Mouse (Mus musculus): ENCODE measurements around the gene Tomm6.
A peak's percentile ranks its signal among the peaks of the same experiment; 100 is the strongest.

Gene Tomm6

DNA sequence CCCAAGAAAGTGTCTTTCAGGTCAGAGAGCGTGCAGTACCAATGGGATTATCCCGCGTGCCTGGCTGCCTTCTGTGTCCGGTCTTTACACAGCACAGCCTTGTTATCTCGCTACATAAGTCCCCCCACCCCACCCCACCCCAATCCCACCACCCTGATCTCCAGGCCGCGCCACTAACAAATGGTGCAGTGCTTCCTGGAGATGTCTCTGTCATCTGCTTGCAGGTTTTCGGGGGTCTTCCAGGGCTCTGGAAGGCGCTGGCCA lies at the start of gene Tomm6:
Tomm6 (minus strand) TSS at position 43 of the 264 bp plus-strand sequence.
- no peak for DNase-seq (ENCODE audit: extremely low read depth, insufficient read length, low spot score)

DNA sequence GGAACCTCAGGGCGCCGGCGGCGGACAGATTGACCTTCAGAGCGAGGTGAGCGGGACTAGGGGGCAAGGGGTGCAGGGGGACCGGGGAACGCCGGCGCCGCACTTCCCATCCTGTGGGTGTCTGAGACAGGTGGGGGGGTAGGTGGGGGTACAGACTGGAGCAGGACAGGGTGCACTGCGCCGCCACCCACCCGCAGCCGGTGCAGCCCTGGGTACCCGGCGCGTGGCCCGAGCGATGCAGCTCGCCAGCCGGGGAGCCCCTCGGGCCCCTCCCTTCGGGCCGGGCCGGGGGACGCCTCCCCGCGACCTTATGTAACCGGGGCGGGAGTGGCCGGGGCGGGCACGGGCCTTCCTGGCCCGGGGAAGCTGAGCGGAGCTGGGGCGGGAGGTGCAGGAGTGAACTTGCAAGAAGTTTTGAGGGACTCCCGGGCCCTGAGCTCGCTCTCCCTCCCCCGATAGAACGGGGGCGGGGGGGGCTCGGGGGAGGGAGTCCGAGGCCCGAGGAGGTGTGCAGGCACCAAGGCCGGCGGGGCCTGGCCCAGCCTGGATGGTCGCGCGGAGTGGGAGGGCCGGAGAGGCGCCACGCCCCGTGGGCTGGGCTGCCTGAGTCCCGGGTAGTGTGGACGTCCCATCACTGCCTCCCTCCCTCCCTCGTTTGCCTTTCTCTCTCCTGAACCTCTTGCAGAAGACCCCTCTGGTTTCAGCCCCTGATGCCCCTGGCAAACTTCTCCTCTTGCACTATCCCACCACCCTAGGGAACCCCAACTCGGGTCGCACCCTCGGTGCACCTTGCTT lies 49.3 kb upstream of the Tomm6 start:
- peak; percentile 95 for DNase-seq (ENCODE audit: extremely low read depth, insufficient read length, low spot score)

DNA sequence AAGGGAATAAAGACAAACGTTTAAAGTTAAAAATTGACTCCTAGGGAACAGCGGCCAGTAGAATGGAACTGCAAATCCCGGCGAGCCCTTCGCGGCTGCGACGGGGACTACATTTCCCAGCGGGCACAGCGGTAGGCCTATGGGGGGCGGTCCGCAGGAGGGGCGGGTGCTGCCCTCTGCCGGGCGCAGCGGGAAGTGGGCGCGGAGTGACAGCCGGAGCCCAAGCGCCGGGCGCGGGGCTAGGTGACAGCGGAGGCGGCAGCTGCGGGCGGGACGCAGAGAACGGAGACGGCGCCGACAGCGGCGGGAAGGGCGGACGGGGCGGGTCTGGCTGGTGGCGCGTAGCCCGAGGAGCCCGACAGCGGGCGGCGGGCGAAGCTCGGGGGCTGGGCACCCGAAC lies 48.7 kb upstream of the Tomm6 start, which contains the start of gene Tfeb:
Tfeb (plus strand) TSS at position 175 of the 400 bp plus-strand sequence.
- DNase-seq (ENCODE audit: extremely low read depth, insufficient read length, low spot score), result peak; percentile 91

DNA sequence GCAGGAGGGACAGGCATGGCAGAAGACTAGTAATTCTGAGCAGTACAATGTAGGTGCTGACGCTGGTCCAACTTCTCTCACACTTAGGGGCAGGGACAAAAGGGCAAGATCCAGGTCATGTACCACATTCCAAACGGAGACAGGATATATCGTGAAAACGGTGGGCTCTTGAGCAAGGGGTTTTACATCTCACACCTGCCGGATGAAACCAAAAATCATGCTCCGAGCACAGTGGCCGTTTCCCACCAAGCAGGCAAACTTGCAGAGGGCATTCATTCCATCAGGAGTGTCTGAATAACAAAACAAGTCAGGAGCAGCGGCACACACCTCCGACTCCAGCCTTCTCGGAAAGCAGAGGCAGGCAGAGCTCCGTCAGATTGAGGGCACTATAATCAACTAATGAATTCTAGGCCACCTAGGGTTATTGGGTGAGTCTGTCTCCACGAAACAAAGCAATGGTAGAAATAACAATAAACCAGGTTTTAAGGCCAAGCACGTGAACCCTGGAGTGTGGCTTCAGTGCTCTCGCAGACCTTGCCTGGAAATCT lies 47.4 kb upstream of the Tomm6 start:
- no peak for DNase-seq (ENCODE audit: extremely low read depth, insufficient read length, low spot score)

DNA sequence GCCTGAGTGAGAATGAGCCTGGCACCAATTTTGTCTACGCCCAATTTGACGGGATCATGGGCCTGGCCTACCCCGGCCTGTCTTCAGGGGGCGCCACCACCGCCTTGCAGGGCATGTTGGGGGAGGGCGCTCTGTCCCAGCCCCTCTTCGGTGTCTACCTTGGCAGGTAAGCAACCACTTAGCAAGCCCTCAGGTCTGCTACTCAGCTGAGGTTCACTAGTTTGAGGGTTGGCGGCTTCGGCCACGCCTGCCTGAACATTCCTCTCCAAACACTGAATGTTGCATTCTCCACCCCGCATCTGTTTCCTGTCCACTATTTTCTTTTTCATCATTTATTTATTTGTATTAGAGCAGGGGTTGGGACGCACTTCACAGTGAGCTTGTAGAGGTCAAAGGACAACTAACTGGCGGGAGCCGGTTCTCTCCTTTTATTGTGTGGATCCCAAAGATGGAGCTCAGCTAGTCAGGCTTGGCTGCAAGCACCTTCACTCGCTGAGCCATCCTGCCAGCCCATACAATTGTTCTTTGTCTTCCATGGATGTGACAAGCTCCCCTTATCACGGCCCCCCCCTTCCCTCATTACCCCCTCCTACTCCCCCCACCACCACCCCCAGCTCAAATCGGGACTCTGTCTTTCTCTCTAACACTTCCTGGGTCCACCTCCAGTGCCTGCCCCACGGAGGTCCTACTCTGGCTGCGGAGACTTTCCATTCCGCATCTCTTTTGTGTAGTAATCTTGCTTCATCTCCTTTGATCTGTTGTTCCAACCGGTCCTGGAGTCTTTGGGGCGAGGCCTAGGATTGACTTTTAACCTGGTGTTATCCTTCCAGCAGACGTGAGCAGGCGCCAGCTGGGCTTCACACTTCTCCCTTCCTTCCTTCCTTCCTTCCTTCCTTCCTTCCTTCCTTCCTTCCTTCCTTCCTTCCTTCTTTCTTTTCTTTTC lies 42.7 kb upstream of the Tomm6 start:
- DNase-seq (ENCODE audit: extremely low read depth, insufficient read length, low spot score), result no peak

DNA sequence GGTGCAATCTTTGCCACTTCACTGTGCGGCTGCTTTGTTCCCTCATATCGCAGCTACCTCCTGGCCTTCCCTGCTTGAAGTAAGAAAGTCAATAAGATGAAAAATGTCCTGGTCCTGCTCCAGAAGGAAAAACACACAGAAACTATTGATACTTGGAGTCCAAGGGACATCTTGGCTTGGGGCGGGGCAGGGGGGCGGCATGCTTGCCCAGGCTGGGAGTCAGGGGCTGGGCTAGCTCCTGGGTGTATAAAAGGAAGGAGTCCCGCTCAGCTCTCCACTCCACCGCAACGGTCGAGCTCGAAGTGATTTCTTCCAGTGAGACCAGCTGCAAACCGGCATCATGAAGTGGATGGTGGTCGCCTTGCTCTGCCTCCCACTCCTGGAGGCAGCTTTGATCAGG lies 38.4 kb upstream of the Tomm6 start, which contains the start of gene Pgc:
Pgc (plus strand) TSS at position 277 of the 400 bp plus-strand sequence.
- no peak for DNase-seq (ENCODE audit: extremely low read depth, insufficient read length, low spot score)

DNA sequence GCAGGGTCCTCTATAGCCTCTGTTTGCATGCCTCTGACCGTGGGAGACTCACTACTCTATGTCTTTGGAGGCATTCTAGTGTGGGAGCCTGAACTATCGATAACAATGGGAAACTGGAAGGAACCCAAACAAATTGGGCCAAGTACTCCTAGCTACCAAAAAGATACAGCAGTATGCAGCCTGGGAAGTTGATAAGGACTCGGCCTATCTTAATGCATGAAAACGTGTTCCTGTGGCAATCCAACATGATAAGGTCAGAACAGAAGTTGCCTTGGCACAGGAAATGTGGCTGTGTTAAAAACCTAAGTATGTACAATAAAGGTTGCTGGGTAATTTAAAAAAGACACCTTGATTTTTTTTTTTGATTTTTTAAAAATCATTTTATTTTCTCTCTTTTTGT lies 33.0 kb upstream of the Tomm6 start:
- no peak for DNase-seq (ENCODE audit: extremely low read depth, insufficient read length, low spot score)

DNA sequence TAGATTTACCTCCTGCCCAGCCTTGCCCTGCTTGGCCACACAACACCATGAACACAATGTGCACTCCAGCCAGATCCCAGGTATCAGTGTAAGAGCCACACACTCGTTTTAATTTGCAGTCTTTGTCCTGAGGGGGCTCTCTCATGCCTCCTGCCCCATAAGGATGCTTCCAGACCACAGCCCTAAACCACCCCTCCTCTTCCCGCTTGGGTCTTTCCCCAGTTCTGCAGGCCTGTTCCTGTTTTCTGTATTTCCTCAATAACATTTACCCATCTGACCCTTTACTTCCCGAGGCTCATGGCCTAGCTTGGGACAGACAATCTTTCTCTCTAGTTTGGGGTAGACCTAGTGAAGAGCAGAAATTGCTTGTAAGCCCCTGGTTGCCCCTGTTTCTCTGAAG lies 26.9 kb upstream of the Tomm6 start:
- DNase-seq (ENCODE audit: extremely low read depth, insufficient read length, low spot score), result no peak

DNA sequence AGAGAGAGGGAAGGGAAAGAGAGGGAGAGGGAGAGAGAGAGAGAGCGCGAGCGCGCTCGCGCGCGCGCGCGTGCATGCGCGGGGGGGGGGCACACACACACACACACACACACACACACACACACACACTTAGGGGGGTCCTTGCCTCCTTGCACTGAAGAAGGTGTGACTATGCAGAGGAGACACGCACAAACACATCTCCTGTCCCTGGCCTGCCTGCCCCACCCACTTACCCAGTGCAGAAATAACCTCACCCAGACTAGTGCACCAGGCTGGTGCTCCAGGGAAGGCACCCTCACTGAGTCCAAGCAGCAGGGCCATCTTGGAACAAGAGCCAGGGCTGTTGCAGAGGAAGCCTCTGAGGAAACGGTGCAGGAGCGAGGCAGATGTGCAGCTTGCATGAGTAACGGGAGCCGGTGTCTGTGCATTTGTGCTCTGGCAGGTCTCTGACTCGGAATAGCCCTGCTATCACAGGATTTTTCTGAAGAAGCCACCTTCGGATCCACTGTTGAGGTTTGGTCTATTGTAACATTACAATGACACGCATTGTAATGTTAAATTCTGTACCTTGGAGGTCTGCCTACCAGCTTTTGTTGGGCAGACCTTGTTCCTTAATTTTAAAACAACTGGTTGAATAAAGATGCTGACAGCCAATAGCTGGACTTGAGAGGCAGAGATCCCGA lies 24.8 kb upstream of the Tomm6 start:
- DNase-seq (ENCODE audit: extremely low read depth, insufficient read length, low spot score), result no peak

DNA sequence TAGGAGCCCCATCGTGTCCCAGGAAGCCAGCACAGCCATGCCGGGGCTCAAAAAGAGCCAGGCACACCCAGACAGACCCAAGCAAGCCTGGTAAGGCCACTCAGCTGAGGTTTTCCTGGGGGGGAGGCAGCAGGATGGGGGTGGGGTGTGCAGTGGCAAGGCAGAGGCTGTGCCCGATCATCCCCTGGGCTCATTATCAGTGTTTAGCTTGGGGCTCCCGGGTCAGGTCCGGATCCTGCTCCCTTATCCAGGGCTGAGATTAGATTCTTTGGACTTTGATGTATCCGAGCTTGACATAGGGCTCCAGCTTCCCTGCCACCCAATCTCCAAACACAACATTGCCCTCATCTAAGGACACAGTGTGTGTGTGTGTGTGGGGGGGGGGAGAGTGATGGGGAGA lies 23.7 kb upstream of the Tomm6 start:
- no peak for DNase-seq (ENCODE audit: extremely low read depth, insufficient read length, low spot score)

DNA sequence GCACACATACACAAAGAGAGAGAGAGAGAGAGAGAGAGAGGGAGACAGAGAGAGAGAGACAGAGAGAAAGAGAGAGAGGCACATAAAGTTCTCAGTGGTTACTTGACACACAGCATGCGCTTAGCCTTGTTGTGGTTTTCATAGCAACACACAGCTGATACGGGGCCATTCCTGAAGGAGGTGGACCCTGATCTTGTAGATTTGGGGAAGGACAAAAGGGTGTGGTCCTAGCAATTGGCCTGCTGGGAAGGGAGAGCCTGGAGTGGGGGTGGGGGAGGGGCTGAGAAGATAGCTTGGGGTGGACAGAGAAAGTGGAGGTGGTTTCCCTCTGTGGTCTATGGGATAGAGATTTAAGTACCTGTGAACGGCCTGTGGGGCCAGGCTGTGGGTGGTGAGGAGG lies 21.9 kb upstream of the Tomm6 start:
- DNase-seq (ENCODE audit: extremely low read depth, insufficient read length, low spot score), result no peak

DNA sequence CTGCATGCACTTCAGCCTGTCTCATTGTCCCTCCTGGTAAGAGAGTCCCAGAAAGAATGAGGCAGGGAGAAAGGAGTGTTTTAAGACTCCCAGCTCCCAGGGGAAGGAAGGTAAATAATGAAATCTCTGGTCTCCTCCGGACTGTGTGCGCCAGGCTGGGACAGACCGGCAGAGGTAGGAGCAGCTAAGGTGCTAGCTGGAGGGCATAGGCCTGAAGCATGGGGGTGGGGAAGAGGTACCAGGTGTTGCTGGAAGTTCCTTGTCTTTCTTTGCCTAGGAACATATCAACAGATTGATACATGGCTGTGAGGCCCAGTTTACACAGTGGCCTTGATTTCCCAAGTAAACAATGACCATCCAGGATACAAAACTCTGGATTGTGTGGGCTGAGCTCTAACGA lies 20.8 kb upstream of the Tomm6 start:
- no peak for DNase-seq (ENCODE audit: extremely low read depth, insufficient read length, low spot score)

DNA sequence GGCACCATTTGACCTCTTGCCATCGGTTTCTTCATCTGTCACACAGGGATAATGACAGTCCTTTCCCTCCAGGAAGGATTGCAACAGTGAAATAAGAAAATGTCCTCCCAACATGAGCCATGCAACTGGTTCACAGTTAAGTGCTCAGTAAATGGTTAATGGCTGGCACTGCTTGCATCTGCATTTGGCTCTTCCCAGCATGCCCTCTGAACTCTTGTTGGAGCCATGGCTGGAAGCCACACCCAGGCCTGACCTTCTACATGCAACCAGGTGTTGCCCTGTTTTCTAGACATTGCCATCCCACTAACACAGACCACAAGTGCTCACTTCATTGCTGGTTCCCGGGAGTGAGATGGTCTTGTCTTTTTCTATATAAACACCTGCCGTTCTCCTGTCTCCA lies 19.8 kb upstream of the Tomm6 start:
- DNase-seq (ENCODE audit: extremely low read depth, insufficient read length, low spot score), result no peak

DNA sequence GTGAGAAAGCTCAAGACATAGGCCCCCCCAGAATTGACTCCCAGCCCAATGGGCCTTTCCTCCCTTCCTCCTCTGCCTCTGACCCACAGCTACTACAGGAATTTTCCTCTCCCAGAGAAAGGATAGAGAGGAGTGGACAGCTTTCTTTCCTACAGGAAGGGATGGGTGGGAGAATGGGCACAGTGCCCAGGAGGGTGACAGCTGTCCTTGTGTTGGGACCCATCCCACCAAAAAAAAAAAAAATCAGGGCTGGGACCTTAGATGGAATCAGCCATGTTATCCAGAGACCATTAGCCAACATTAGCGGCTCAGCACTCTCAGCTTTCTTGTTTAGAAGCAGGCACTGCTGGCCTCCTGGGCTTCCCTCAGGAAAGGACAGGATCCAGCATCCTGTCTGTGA lies 18.0 kb upstream of the Tomm6 start:
- DNase-seq (ENCODE audit: extremely low read depth, insufficient read length, low spot score), result no peak

DNA sequence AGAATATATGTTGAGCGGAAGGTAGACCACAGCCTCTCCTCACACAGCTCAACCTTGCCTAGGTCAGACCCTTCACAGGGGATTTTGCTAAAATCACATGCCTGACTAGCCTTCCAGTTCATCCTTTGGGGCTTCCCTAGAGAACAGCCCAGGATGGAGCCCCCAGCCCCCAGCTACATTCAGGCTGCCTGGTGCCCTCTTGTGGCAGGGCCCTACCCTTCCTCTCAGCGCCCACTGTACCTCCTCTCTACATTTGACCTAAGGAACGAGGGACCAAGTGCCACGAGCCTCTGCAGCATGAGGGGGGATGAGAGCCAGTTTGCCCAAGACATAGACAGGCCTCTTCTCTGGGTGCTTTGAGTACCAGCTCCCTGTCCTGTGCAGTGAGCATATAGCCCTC lies 16.5 kb upstream of the Tomm6 start:
- DNase-seq (ENCODE audit: extremely low read depth, insufficient read length, low spot score), result no peak

DNA sequence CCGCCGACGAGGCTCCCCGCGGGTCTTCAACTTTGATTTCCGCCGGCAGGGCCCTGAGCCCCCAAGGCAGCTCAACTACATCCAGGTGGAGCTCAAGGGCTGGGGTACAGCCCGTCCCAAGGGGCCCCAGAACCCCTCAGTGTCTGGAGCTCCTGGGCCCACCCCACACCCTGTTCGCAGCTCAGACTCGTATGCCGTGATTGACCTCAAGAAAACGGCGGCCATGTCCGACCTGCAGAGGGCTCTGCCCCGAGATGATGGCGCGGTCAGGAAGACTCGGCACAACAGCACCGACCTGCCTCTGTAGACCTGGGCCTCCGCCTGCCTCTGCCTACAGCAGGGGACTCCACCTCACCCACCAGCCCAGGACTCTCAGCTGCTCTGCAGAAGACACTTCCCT lies 15.4 kb upstream of the Tomm6 start:
- DNase-seq (ENCODE audit: extremely low read depth, insufficient read length, low spot score), result no peak

DNA sequence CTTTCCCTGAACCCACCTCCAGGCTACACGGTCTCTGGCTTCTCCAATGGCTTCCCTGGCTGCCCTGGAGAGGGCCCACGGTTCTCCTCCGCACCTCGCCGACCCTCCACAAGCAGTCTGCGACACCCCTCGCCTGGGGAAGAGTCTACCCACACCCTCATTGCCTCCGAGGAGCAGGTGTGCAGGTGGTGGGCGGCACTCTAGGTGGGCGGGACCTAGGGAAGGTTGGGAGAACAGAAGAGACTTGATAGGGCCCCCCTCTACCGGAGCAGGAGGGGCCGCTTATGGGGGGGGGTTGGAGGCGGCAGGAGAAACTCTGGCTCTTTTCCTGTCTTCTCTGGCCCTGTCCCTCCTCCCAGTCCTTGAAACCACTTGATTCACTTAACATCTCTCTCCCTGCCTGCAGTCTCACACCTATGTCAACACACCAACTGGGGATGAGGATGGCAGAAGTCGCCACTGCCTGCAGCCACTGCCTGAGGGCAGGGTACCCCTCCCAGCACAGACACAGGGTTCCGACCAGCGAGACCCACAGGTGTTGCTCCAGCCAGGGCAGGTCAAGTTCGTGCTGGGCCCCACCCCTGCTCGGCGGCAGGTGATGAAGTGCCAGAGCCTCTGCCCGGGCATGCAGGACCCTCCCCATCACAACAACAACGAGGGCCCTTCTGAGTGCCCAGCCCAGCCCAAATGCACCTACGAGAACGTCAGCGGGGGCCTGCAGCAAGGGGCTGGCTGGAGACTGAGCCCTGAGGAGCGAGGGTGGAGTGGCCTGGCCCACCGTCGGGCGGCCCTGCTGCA lies 14.6 kb upstream of the Tomm6 start:
- no peak for DNase-seq (ENCODE audit: extremely low read depth, insufficient read length, low spot score)

DNA sequence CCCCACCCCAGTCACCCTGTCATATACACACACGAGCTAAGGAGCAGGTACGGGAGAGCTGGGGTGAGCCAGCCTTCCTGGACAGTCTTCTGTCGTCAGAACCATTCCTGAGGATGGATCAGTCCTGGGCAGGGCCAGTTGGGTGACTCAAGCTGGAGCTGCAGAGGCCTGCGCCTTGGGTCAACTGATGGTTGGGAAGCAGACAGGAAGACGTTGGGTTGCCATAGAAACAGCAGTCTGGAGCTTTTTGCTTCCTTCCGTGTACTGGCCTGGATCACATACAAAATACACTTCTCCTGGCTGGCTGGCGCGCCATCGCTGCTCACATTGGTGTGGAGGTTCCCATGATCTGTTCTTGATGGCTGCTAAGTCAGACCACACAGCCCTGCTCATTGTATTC lies 13.6 kb upstream of the Tomm6 start:
- no peak for DNase-seq (ENCODE audit: extremely low read depth, insufficient read length, low spot score)

DNA sequence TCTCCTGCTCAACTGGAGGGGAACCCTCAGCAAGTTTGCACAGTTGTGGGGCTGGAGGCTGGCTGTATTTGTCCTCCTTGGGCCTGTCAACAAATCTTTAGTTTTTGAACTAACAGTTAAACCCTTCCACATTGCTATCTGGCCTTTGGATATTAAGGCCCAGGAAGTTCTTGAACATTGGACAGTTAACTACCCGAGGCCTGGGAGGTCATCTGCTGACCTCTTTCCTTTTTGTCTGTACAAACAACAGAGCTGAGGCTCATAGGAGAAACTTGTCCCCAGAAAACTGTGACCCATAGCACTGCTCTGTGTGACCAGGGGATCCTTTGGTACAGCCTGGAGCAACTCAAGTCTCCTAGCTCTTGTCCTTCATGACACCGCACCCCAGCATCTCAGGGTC lies 10.9 kb upstream of the Tomm6 start:
- DNase-seq (ENCODE audit: extremely low read depth, insufficient read length, low spot score), result no peak

DNA sequence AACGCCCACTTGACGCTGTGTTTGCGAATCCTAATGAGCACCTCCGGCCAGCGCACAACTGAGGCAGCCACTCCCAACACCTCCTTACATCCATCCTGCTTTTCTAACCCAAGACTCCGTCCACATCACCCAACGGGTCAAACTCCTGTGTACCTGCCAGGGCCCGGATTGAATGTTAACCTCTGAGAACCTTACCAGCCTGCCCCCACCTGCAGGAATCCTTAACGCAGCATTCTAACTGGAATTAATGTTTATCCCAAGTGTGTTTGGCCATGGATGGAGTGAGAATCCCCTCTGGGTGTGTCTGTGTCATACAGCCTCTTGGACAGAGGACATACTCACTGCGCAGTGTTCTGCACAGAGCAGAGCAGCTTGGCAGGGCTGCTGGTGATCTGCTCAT lies 10.0 kb upstream of the Tomm6 start:
- no peak for DNase-seq (ENCODE audit: extremely low read depth, insufficient read length, low spot score)

Measured in 3134 (cell line).